Mouse (Mus musculus): Measurements from ENCODE around the gene Ica1. TPM values are rescaled to one million over a fixed set of nuclear protein-coding genes. Genes with fewer than 3 reads are reported as not detected.

Ica1 gene
- total and polyA plus RNA-seq, 3 experiments, result 3.9 to 7.8 (median 7.0) TPM

DNA sequence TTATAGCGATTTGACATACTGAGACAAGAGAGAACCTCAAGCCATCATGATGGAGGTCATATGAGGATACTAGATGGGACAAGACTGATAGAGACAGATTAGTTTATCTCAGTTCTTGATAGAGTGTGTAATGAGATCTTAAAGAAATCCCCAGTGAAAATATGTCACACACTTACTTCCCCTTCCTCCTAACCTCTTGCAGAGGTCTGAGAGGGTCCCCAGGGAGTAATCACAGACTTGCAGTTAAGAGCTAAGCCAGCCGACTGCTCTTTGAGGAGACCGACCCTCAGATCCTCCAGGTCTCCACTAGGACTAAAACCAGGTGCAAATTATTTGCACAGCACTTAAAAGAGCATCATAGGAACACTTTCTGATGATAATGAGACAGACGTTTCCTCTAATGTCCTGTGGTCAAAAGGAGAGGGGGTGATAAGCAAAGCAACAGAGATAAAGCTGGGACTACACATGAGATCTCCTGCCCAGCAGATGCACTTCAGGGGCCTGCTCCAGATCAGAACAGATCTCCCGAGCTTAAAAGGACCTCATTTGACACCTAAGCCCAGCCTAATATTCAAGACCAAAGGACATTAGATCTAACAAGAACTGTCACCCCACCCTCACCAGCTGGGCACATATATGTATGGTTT lies 146.2 kb downstream of the Ica1 start:
- no peaks in the 10 kb centered on the region for H3K36me3 ChIP-seq (ENCODE audit: control insufficient read depth, insufficient read depth, low read length)
- 54% methylated on average over 5 of the region's 5 CpGs for WGBS
- no peaks in the 10 kb centered on the region for H3K79me2 ChIP-seq (replicated peaks; ENCODE audit: control insufficient read depth, insufficient read depth, low read length)
- intact Hi-C loops (cut with DNase I), result no loop called here
- TF ChIP-seq POLR2A (IDR thresholded peaks at IDR 0.05; ENCODE audit: insufficient read depth, low read depth, low read length), result no peak
- no peak for TF ChIP-seq CTCF (IDR thresholded peaks at IDR 0.05)
- TF ChIP-seq EP300 (IDR thresholded peaks at IDR 0.05; ENCODE audit: insufficient read depth, low read depth, low read length), result no peak
- DNase-seq, result no peak
- no peaks in the 10 kb centered on the region for H3K4me1 ChIP-seq (ENCODE audit: control insufficient read depth, insufficient read depth, low read length)
- H3K9ac ChIP-seq (ENCODE audit: low read depth, low read length), result no peak overlapping the region
- no peak overlapping the region for H3K27ac ChIP-seq
- H3K27me3 ChIP-seq (ENCODE audit: control insufficient read depth, insufficient read depth, low read length), result no peaks in the 10 kb centered on the region
- no peak overlapping the region for H3K4me3 ChIP-seq

DNA sequence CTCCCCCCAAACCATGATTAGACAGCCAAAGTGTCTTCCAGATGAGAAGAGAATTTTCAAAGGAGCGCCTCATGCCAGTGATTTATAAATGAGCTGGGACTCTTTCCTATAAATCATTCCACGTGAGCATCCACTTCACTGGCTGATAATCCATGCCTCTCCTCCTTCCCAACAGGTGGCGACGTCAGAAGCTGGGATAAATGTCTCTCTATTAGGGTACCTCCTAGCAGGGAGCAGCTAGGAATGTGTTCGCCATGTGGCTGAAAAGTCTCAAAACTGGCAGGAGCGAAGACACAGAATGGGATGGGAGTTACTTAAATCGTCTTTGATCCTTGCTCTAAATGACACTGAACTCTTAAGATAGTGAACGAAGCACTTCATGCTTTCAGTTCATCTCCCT lies 146.9 kb downstream of the Ica1 start:
- H3K27me3 ChIP-seq (ENCODE audit: control insufficient read depth, insufficient read depth, low read length), result no peaks in the 10 kb centered on the region
- H3K9ac ChIP-seq (ENCODE audit: low read depth, low read length), result no peak overlapping the region
- no peak for TF ChIP-seq EP300 (IDR thresholded peaks at IDR 0.05; ENCODE audit: insufficient read depth, low read depth, low read length)
- intact Hi-C loops (cut with DNase I), result no loop called here
- H3K27ac ChIP-seq, result no peak overlapping the region
- no peak for DNase-seq
- H3K79me2 ChIP-seq (replicated peaks; ENCODE audit: control insufficient read depth, insufficient read depth, low read length), result no peaks in the 10 kb centered on the region
- WGBS, result 93% methylated on average over 8 of the region's 8 CpGs
- H3K4me1 ChIP-seq (ENCODE audit: control insufficient read depth, insufficient read depth, low read length), result no peaks in the 10 kb centered on the region
- H3K4me3 ChIP-seq, result no peak overlapping the region
- no peaks in the 10 kb centered on the region for H3K36me3 ChIP-seq (ENCODE audit: control insufficient read depth, insufficient read depth, low read length)

DNA sequence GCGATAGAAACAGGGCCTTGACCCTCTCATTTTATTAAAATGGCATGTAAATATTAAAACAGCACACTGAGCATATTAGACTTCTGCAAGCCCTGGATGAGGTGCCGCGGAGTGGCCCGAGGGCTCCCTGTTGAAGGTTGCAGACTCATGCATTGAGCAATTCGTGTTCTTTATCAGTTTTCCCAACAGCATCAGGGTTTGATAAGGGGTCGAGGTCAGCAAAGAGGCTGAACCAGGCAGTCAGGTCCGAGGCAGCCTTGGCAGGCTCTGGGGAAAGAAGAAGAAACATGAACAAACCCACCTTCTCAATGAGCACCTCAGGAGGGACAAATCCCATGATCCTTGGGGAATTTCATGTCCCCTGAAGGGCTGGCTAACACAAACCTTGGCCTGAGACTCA lies 147.8 kb downstream of the Ica1 start:
- Histone ChIP-seq H3K27me3 (ENCODE audit: control insufficient read depth, insufficient read depth, low read length) (no peaks in the 10 kb centered on the region), H3K36me3 (ENCODE audit: control insufficient read depth, insufficient read depth, low read length) (no peaks in the 10 kb centered on the region), H3K4me3 (no peak overlapping the region), H3K9ac (ENCODE audit: low read depth, low read length) (no peak overlapping the region), H3K27ac (no peak overlapping the region), H3K4me1 (ENCODE audit: control insufficient read depth, insufficient read depth, low read length) (no peaks in the 10 kb centered on the region), H3K79me2 (replicated peaks; ENCODE audit: control insufficient read depth, insufficient read depth, low read length) (no peaks in the 10 kb centered on the region)
- TF ChIP-seq EP300 (IDR thresholded peaks at IDR 0.05; ENCODE audit: insufficient read depth, low read depth, low read length), result no peak
- no peak for TF ChIP-seq POLR2A (IDR thresholded peaks at IDR 0.05; ENCODE audit: insufficient read depth, low read depth, low read length)
- TF ChIP-seq CTCF (IDR thresholded peaks at IDR 0.05), result no peak
- WGBS, result 75% methylated on average over 7 of the region's 7 CpGs
- intact Hi-C loops (cut with DNase I), result no loop called here
- no peak for DNase-seq

DNA sequence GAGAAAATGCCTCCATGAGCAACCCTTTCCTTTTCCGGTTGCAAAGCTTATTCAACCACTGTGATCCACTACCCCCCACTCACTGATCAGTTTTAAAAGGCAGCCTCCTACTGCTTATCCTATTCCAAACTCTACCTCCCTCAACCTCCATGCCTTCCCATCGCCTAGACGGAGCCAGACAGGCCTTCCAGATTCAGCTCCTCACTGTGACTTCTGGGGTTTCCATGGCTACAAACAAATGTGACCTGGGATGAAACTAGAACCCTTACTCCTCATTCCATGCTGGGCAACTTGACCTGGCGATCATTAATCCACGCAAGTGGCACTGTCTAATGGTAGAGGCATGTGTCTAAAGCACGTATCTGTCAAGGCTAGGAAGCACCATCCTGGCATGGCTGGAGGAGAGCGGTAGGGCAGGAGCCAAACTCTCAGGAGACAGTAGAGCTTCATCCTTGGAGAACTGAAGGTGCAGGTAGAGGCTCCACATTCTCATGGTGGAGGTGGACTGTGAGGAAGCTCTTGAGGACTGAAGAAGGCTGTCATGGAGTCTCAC lies 149.5 kb downstream of the Ica1 start:
- H3K36me3 ChIP-seq (ENCODE audit: control insufficient read depth, insufficient read depth, low read length), result no peaks in the 10 kb centered on the region
- intact Hi-C loops (cut with DNase I), result no loop called here

DNA sequence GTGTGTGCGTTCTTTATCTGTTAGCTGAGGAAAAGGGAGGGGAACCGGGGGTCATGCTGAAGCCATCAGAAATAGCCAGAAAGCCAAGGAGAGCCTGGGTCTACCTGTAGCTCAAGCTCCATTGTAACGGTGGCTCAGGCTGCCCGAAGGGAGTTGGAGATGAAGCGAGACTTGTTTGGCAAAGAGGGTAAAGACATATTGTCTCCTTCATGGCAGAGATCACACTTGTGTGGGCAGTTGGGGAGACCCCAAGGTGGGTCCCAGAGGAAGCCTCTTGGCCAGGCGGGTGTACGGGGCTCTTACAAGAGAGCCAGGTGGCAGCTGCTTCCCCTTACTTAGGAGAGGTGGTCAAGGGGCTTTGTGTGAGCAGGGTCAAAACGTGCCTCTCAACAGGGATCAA lies 150.1 kb downstream of the Ica1 start:
- DNase-seq, result no peak
- TF ChIP-seq POLR2A (IDR thresholded peaks at IDR 0.05; ENCODE audit: insufficient read depth, low read depth, low read length) (no peak), CTCF (IDR thresholded peaks at IDR 0.05) (no peak), EP300 (IDR thresholded peaks at IDR 0.05; ENCODE audit: insufficient read depth, low read depth, low read length) (no peak)
- H3K9ac ChIP-seq (ENCODE audit: low read depth, low read length), result no peak overlapping the region
- H3K4me1 ChIP-seq (ENCODE audit: control insufficient read depth, insufficient read depth, low read length), result no peaks in the 10 kb centered on the region
- no peak overlapping the region for H3K27ac ChIP-seq
- intact Hi-C loops (cut with DNase I), result no loop called here
- no peak overlapping the region for H3K4me3 ChIP-seq
- no peaks in the 10 kb centered on the region for H3K27me3 ChIP-seq (ENCODE audit: control insufficient read depth, insufficient read depth, low read length)
- no peaks in the 10 kb centered on the region for H3K36me3 ChIP-seq (ENCODE audit: control insufficient read depth, insufficient read depth, low read length)
- 87% methylated on average over 8 of the region's 8 CpGs for WGBS
- H3K79me2 ChIP-seq (replicated peaks; ENCODE audit: control insufficient read depth, insufficient read depth, low read length), result no peaks in the 10 kb centered on the region

More for the DNA sequence above, 149.5 kb downstream of the Ica1 start:
- H3K27ac ChIP-seq, result no peak overlapping the region
- no peak for TF ChIP-seq POLR2A (IDR thresholded peaks at IDR 0.05; ENCODE audit: insufficient read depth, low read depth, low read length)
- H3K27me3 ChIP-seq (ENCODE audit: control insufficient read depth, insufficient read depth, low read length), result no peaks in the 10 kb centered on the region
- no peak overlapping the region for H3K9ac ChIP-seq (ENCODE audit: low read depth, low read length)
- no peak for DNase-seq
- H3K4me1 ChIP-seq (ENCODE audit: control insufficient read depth, insufficient read depth, low read length), result no peaks in the 10 kb centered on the region
- WGBS, result 95% methylated on average over 7 of the region's 7 CpGs
- no peak overlapping the region for H3K4me3 ChIP-seq
- H3K79me2 ChIP-seq (replicated peaks; ENCODE audit: control insufficient read depth, insufficient read depth, low read length), result no peaks in the 10 kb centered on the region

DNA sequence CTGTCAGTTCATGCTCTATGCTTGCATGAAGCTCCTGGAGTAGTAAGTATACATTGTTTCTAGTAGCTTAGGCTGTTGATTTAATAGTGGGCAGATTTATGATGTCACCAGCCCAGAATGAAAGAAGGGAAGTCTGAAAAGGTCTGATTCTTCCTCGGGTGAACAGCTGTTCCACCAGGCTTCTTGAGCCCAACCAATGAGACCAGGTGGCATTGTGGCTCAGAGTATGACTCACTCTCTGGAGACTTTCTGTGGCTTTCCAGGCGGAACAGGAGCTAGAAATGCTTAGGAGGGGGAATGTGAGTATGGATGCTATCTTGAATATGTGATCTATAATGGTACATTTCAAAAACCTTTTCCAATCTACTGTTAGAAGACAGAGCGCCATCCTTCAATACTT lies 155.2 kb downstream of the Ica1 start:
- no peaks in the 10 kb centered on the region for H3K36me3 ChIP-seq (ENCODE audit: control insufficient read depth, insufficient read depth, low read length)
- no peaks in the 10 kb centered on the region for H3K27me3 ChIP-seq (ENCODE audit: control insufficient read depth, insufficient read depth, low read length)
- DNase-seq, result no peak
- intact Hi-C loops (cut with DNase I), result no loop called here
- WGBS, result 62% methylated on average over 3 of the region's 3 CpGs
- H3K4me3 ChIP-seq, result no peak overlapping the region
- no peak for TF ChIP-seq POLR2A (IDR thresholded peaks at IDR 0.05; ENCODE audit: insufficient read depth, low read depth, low read length)
- TF ChIP-seq EP300 (IDR thresholded peaks at IDR 0.05; ENCODE audit: insufficient read depth, low read depth, low read length), result no peak
- no peak for TF ChIP-seq CTCF (IDR thresholded peaks at IDR 0.05)
- H3K27ac ChIP-seq, result no peak overlapping the region
- no peaks in the 10 kb centered on the region for H3K79me2 ChIP-seq (replicated peaks; ENCODE audit: control insufficient read depth, insufficient read depth, low read length)
- no peak overlapping the region for H3K9ac ChIP-seq (ENCODE audit: low read depth, low read length)
- no peaks in the 10 kb centered on the region for H3K4me1 ChIP-seq (ENCODE audit: control insufficient read depth, insufficient read depth, low read length)

Measured in heart, adult 2 months (tissue).